Mouse (Mus musculus) layer of hippocampus, adult 11-12 months (tissue): ENCODE data around the gene Slc30a5.

ENCODE experiments used
- DNase-seq: peaks from one replicate; pipeline ENCODE4 v3.0.0; 2022; ENCODE audit warnings: low spot score

Gene Slc30a5

DNA sequence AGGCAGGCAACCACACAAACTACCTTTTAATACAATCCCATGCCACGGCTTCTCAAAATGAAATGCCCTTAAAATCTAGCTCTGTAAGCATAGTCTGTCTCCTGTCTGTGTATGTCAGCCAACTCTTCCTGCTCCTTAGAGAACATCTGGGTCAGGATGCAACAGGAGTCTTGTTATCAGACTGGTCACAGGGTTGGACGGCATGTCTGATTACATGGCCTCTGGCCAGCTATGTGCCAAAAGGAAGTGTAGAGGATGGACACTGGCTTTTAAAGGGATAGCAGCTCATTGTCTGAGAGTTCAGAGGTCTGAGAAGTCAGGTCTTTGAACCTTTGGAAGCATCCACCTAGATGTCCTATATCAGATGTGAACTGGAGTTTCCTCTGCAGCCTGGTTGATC is 77.9 kb downstream of the Slc30a5 start:
- DNase-seq, result no peak

DNA sequence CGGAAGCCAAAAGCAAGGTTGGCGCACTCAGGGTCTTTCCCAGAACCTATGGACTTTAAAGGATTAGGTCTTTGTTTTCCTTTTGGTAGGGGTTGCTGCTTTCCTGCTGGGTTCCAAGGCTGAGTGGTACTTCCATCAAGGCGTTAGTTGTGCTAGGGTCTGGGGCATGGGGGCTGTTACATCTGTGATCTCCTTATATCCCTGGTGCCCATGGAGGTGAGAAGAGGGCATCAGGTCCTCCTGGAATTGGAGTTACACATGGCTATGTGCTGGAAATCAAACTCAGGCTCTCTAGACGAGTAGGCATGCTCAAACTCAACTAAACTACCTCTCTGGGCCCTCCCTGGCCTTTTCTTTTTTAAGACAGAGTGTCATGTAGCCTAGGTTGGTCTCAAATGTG is 79.0 kb downstream of the Slc30a5 start:
- DNase-seq, result no peak

DNA sequence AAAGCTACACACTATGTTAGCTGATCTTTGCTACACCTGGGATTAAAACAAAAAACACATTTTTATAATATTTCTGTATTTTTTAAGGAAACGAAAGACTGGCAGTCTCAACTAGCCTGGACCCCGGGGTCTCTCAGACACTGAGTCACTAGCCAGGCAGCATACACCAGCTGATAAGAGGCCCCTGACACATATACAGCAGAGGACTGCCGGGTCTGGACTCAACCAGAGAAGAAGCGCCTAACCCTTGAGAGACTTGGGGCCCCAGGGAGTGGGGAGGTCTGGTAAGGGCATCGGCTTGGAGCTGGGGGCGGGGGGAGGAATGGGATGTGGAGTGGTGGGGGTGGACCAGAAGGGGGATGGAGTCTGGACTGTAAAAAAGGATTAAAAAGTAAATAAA is 80.2 kb downstream of the Slc30a5 start:
- DNase-seq, result no peak
